Mouse (Mus musculus): ENCODE results near the gene Gtf2i. TPM values are rescaled to one million over a fixed set of nuclear protein-coding genes. Genes with fewer than 3 reads are reported as not detected.

Gene Gtf2i
- polyA plus RNA-seq, 1 experiment, result 196 TPM

DNA sequence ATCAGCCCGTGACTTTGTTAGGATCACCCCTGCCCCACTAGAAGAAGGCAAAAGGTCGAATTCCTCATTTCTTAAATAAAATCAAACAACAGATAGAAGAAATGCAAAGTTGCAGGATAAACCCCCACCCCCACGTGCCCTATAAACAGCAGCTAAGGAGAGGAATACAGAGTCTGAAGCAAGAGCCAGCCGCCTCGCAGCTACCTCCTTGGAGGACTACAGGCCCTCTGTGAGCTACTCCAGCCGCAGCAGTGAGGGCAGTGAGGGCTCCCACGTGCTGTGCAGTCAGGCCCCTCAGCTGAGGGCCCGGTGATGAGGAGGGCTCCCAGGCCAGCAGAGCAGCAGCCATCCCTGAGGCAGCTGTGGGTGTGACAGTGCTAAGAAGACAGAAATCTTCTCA is 40.8 kb downstream of the Gtf2i start:
- DNase-seq (ENCODE audit: low read depth), result no peak
- TF ChIP-seq POLR2A (IDR thresholded peaks at IDR 0.05; ENCODE audit: borderline replicate concordance, extremely low read depth, insufficient read depth, insufficient read length, poor library complexity, severe bottlenecking), result no peak

DNA sequence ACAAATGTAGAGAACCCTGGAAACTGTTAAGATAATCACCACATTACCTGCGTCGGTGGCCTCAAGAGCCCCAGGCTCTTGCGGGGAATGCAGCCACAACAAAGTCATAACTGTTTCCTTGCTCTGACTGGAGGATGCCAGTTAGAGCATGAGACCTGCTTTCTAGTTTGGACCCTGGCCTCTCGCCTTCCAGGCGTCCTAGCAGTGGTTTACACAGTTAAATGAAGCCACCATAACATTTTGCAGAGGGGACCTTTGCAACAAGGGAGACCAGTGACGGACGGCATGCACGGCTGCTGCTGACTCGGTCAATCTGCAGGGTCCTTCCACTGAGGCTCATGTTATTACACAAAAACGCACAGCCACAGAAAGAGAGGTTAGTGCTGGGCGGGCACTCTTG is 41.8 kb downstream of the Gtf2i start:
- TF ChIP-seq CTCF (IDR thresholded peaks at IDR 0.05; ENCODE audit: borderline replicate concordance, extremely low read depth, insufficient read depth, insufficient read length), result no peak
- TF ChIP-seq POLR2A (IDR thresholded peaks at IDR 0.05; ENCODE audit: borderline replicate concordance, extremely low read depth, insufficient read depth, insufficient read length, poor library complexity, severe bottlenecking), result no peak

DNA sequence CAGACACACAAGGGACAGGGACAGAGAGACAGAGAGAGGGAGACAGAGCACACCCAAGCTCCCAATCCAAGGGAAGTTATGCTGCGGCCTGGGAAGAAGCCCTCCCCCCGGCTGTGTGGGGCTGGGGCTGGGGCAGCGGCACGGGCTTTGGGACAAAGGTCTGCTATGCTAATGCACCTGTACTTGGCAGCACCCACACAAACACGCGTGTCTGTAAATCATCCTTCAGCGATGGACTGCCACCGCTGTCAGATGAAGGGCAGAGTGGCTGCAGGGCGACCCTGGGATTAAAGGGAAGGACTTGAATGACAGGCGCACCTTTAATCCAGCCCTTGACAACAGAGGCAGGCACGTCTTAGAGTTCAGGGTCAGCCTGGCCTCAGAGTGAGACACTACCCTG is 43.1 kb downstream of the Gtf2i start:
- TF ChIP-seq CTCF (IDR thresholded peaks at IDR 0.05; ENCODE audit: borderline replicate concordance, extremely low read depth, insufficient read depth, insufficient read length) (no peak), POLR2A (IDR thresholded peaks at IDR 0.05; ENCODE audit: borderline replicate concordance, extremely low read depth, insufficient read depth, insufficient read length, poor library complexity, severe bottlenecking) (no peak)
- no peak for DNase-seq (ENCODE audit: low read depth)

More for the DNA sequence above, 41.8 kb downstream of the Gtf2i start:
- DNase-seq (ENCODE audit: low read depth), result no peak

DNA sequence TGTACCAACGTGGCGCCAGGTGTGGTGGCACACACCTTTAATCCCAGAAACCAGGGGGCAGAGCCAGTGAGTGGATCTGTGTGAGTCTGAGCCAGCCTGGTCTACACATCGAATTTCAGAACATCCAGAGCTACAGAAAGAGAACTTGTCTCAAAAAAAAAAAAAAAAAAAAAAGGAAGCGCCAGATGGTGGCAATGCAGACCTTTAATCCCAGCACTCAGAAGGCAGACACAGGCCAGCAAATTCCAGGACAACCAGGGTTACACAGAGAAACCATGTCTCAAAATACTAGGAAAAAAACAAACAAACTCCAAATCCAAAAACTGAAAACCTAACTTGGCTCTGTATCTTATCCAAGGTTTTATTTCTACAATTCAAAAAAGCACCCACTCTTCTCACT is 44.0 kb downstream of the Gtf2i start:
- no peak for DNase-seq (ENCODE audit: low read depth)
- TF ChIP-seq POLR2A (IDR thresholded peaks at IDR 0.05; ENCODE audit: borderline replicate concordance, extremely low read depth, insufficient read depth, insufficient read length, poor library complexity, severe bottlenecking) (no peak), CTCF (IDR thresholded peaks at IDR 0.05; ENCODE audit: borderline replicate concordance, extremely low read depth, insufficient read depth, insufficient read length) (no peak)

DNA sequence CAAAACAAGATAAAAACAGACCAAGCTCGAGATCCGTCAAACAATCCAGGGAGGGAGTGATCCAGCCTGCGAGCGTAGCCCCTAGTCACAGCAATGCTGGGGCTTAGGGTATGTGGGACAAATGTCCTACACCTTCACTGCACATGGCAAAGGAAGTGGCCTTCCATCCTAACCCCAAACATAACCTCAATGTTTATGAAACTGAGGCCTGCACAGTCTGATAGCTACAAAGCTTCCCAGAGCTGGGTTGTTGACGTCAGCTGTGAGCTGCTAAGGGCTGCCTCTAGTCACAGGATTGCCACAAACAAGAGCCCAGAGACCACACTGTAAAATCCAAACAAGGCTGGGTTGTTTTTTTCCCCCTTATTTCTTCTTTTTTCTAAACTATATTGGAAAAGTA is 44.8 kb downstream of the Gtf2i start:
- DNase-seq (ENCODE audit: low read depth), result no peak
- no peak for TF ChIP-seq CTCF (IDR thresholded peaks at IDR 0.05; ENCODE audit: borderline replicate concordance, extremely low read depth, insufficient read depth, insufficient read length)
- TF ChIP-seq POLR2A (IDR thresholded peaks at IDR 0.05; ENCODE audit: borderline replicate concordance, extremely low read depth, insufficient read depth, insufficient read length, poor library complexity, severe bottlenecking), result no peak

DNA sequence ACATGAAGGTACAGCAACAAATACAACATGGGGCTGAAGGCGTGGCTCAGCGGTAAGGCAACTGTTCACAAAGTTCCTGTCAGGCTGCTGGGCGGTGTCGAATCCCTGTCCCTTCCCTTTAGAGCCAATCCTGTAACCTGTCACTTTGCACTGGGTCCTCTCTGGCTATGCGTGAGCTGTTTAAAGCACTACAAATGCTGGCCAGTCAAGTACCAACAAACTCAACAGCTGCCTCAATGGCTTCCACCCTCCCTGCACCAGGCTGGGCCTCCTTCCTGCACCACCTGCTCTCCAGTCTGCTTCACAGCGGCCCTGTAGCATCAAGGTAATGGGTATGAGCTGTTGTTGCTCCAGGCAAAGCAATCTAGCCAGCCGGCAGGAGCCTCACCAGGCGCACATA is 45.8 kb downstream of the Gtf2i start:
- no peak for TF ChIP-seq CTCF (IDR thresholded peaks at IDR 0.05; ENCODE audit: borderline replicate concordance, extremely low read depth, insufficient read depth, insufficient read length)
- no peak for TF ChIP-seq POLR2A (IDR thresholded peaks at IDR 0.05; ENCODE audit: borderline replicate concordance, extremely low read depth, insufficient read depth, insufficient read length, poor library complexity, severe bottlenecking)
- no peak for DNase-seq (ENCODE audit: low read depth)

DNA sequence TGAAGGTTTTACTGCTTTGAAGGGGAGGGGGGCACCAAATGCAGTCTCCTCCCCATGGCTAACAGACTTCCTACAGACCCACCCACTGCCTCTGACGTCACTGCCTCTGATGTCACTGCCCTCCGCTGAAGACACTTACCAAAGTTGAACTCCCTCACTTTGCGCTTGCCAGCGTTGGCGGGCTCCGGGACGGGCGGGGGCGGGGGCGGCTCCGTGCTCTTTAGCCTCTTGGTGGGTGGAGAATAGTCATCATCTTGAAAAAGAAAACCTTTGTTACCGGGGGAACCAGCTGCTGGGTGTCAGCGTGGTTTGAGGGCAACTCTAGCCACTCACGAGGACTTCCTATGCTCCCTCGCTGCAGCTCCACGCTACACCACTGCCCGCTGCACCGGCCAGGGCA is 48.2 kb downstream of the Gtf2i start:
- TF ChIP-seq POLR2A (IDR thresholded peaks at IDR 0.05; ENCODE audit: borderline replicate concordance, extremely low read depth, insufficient read depth, insufficient read length, poor library complexity, severe bottlenecking), result no peak
- no peak for TF ChIP-seq CTCF (IDR thresholded peaks at IDR 0.05; ENCODE audit: borderline replicate concordance, extremely low read depth, insufficient read depth, insufficient read length)
- DNase-seq (ENCODE audit: low read depth), result no peak

DNA sequence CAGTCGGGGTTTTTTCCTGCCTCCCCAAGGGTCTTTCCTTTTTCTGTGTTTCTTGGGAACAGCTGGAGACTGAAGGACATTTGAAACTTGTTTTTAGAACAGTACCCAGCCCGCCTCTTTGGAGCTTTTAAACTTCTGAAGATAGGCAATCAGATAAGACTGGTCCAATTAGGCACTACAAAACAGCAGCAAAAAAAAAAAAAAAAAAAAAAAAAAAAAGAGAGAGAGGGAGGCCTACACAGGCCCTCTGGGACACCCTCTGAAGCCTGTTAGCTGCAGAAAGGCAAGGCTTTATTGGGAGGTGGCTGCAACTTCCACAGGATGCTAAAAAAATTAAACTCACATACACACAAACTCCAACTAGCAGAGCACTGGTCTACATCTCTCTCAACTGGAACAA is 48.7 kb downstream of the Gtf2i start:
- TF ChIP-seq POLR2A (IDR thresholded peaks at IDR 0.05; ENCODE audit: borderline replicate concordance, extremely low read depth, insufficient read depth, insufficient read length, poor library complexity, severe bottlenecking) (no peak), CTCF (IDR thresholded peaks at IDR 0.05; ENCODE audit: borderline replicate concordance, extremely low read depth, insufficient read depth, insufficient read length) (no peak)
- no peak for DNase-seq (ENCODE audit: low read depth)

DNA sequence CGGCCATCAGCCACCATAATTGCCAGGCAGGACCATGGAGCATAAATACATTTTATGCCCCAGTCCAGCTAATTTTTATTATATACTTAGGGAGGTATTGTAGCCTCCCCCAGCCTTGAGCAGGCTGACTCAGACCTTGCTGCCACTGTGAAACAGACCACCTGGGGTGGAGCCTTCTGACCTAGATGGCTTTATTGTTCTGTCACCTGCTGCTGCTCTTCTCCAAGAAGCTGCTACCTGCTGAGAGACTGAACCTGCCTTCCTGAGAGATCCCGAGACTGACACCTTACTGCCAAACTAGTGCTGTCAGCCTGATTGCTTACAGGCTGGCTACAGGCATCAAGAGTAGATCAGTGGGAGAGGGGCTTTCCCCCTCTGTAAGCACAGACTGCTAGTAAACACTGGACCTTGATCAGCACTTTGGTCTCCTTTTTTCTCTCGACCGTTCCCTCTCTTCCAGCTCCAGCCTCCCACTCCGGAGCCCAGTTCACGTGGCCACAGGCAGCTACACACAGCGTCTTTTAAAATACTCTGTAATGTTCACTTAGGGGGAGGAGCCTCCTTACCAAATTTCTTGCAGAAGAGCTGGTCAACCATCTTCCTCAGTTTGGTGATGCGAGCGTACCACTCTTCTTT is 54.4 kb downstream of the Gtf2i start:
- TF ChIP-seq CTCF (IDR thresholded peaks at IDR 0.05; ENCODE audit: borderline replicate concordance, extremely low read depth, insufficient read depth, insufficient read length) (no peak), POLR2A (IDR thresholded peaks at IDR 0.05; ENCODE audit: borderline replicate concordance, extremely low read depth, insufficient read depth, insufficient read length, poor library complexity, severe bottlenecking) (no peak)
- DNase-seq (ENCODE audit: low read depth), result no peak

DNA sequence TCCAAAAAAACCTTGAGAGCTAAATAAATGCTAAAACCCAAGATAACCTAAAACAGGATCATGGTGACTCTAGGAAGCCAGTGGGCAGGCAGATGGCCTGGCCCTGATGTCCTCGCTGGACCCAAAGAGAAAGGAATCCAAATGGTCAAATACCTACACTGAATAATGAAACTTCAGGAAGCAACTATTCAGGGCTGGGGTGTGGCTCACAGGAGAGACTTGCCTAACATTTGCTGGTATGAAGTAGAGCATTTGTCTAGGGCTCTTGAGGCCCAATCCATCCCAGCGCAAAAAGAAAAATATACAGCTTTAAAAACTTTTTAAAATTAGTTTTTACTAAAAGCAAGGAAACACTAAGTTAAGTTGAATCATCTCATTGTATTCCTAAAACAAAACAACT is 55.6 kb downstream of the Gtf2i start:
- TF ChIP-seq POLR2A (IDR thresholded peaks at IDR 0.05; ENCODE audit: borderline replicate concordance, extremely low read depth, insufficient read depth, insufficient read length, poor library complexity, severe bottlenecking) (no peak), CTCF (IDR thresholded peaks at IDR 0.05; ENCODE audit: borderline replicate concordance, extremely low read depth, insufficient read depth, insufficient read length) (no peak)
- no peak for DNase-seq (ENCODE audit: low read depth)

DNA sequence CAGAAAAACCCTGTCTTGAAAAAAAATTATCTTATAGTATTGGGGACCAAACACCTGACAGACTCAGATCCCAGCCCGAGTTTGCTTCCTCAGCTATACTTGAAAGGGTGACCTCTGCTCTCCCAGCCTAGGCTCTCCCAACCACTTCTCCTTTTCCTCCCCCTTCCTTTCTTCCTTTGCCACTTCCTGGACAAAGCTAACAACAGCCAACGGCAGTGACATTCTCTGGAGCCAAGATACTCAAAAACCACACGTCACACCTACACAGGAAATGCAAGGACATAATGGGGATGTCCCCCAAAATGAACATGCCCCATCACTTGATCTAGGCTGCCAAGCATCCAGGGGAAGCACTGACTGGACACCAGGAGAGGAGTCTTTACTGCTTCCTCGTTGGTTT is 56.2 kb downstream of the Gtf2i start:
- DNase-seq (ENCODE audit: low read depth), result no peak
- TF ChIP-seq POLR2A (IDR thresholded peaks at IDR 0.05; ENCODE audit: borderline replicate concordance, extremely low read depth, insufficient read depth, insufficient read length, poor library complexity, severe bottlenecking) (no peak), CTCF (IDR thresholded peaks at IDR 0.05; ENCODE audit: borderline replicate concordance, extremely low read depth, insufficient read depth, insufficient read length) (no peak)

DNA sequence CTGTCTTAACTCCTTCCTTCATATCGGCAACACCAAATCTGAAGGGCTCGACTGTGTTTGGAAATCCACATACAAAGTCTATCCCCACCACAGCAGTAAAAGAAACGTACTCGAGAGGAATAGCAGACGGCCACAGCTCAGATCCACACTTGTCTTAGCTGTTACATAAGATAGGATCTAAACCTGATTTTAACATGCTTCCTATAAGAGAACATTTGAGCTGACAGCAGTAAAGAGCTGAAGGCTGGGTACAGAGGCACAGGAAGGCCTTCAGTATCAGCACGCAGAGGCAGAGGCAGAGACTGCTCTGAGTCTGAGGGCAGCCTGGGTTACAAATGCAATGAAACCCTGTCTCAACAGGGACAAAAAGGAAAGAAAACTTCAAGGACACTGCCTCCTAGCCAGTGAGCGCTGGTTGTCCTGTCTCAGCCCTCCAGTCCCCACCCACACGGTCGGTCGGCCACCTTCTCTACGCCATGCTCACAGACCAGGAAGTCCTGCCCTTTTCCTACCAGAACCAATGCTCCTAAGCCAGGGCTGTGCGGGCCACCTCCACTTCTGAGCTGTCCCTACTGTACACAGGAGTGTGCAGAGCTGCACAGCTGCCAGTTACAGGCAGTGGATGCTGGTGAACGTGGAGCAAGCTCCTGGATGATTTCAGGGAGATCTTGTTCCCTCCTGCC is 57.1 kb downstream of the Gtf2i start:
- TF ChIP-seq CTCF (IDR thresholded peaks at IDR 0.05; ENCODE audit: borderline replicate concordance, extremely low read depth, insufficient read depth, insufficient read length) (no peak), POLR2A (IDR thresholded peaks at IDR 0.05; ENCODE audit: borderline replicate concordance, extremely low read depth, insufficient read depth, insufficient read length, poor library complexity, severe bottlenecking) (no peak)
- DNase-seq (ENCODE audit: low read depth), result no peak

All from brain, embryonic 14.5 days (tissue).